Mouse (Mus musculus) E14TG2a.4 (cell line): ENCODE results near the gene Srsf2.

Experiments used
- CTCF ChIP-seq: conservative IDR thresholded peaks from 2 replicates; pipeline ENCODE4 v1.5.1; 2014; ENCODE audit warnings: low read length
- NANOG ChIP-seq: IDR thresholded peaks from 2 replicates; pipeline ENCODE4 v1.6.1; 2014; ENCODE audit warnings: borderline replicate concordance, low read length, mixed read lengths
- POU5F1 ChIP-seq: IDR thresholded peaks from 2 replicates; pipeline ENCODE4 v1.6.1; 2014; ENCODE audit warnings: low read length, borderline replicate concordance

DNA sequence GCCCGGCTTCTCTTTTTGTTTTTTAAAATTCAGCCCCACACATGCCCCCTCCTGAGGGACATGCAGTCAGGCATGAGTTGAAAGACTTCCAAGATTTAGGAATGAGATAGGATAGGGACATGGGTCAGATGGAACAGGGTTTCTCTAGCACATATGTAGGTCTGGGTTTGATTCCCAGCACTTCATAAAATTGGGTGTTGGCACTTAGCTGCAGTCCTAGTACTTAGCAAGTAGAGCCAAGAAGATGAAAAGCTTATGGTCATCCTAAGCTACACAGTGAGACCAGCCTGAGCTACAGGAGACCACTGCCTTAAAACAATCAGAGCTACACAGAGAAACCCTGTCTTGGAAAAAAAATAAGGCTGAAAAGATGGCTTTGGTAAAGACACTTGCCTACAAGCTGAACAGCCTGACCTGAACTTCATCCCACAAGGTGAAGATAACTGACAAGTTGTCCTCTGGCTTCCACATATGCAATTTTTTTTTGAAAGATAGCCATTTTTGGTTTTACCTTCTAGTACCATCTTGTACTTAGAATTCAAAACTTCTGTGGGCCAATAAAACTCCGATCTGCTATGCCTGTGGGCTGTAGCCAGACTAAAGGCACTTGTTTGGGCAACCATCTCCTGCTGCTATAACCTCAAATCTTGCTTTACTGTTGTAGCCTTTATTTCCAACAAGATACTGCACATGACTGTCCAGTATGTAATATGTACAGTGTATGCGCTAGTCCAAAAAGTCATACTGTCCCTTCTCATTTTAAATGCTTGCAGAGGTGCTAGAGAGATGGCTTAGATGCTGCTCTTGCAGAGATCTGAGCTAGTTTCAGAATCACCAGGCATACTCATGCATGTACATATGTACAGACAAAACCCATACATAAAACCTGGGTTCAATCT, 5.5 kb downstream of the Srsf2 start:
- no peak for TF ChIP-seq CTCF
- TF ChIP-seq POU5F1: no peak
- no peak for TF ChIP-seq NANOG
